Mouse (Mus musculus): ENCODE measurements at regions not wholly inside any gene's neighbourhood (a gene's known extent, or its start where the extent isn't known, plus 50 kb on each side); places are given as distances from the start of the nearest gene placed in this dataset.

DNA sequence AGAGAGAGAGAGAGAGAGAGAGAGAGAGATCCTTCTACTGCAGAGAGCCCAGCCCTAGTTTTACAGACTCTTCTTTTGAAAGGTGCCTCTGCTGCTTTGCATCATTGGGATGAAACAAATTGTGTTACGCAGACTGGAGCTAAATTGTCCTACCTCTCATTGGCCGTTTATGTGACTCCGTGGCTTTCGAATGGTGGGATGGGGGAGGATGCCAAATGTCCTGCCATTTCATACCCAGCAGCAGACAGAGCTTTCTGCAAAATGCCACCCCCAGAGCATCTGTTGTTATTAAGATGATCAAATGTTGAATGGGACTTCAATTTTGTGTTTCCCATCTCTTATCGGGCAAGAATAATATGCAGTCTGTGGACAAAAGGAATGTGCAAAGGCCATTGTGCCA, 321.9 kb upstream of the Mki67 start:
- H3K36me3 ChIP-seq (ENCODE audit: control insufficient read depth, insufficient read depth, low read length), result no peaks in the 10 kb centered on the region
- 78% methylated on average over 5 of the region's 5 CpGs for WGBS
- no peak for ATAC-seq (ENCODE audit: low read depth)

DNA sequence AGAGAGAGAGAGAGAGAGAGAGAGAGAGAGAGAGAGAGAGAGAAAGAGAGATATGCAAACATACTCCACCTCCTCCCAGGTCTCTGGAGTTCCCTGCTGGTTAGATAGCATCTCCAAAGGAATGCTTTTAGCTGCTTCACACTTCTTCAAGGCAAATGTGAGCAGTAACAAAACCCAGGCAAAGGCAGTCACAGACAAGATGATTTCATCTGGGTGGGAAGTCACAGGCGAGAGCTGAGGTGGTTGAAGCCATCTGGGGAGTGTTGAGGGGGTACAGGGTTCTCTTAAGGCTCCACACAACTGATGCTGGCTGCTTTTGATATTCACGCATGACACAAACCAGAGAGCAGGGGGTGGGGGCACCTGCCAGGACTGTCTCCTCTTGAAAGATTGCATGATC, 322.7 kb upstream of the Mki67 start:
- H3K9me3 ChIP-seq (ENCODE audit: control insufficient read depth, low read length), result no peaks in the 10 kb centered on the region
- no peaks in the 10 kb centered on the region for H3K27me3 ChIP-seq (ENCODE audit: control insufficient read depth, insufficient read depth, low read depth, low read length)
- H3K4me1 ChIP-seq (replicated peaks; ENCODE audit: control insufficient read depth, insufficient read depth, low read length), result peaks cover 4% of the 10 kb centered on the region; the same call in 1 of the 2 replicates
- H3K4me3 ChIP-seq (ENCODE audit: low read length), result no peak overlapping the region
- H3K36me3 ChIP-seq (ENCODE audit: control insufficient read depth, insufficient read depth, low read length), result no peaks in the 10 kb centered on the region
- no peak for ATAC-seq (ENCODE audit: low read depth)
- no peak overlapping the region for H3K9ac ChIP-seq (ENCODE audit: low read length)
- H3K27ac ChIP-seq (ENCODE audit: low read length), result no peak overlapping the region
- 35% methylated on average over 2 of the region's 2 CpGs for WGBS
- H3K4me2 ChIP-seq (ENCODE audit: low read depth, low read length), result no peak overlapping the region

More for the DNA sequence above, 321.9 kb upstream of the Mki67 start:
- Histone ChIP-seq H3K27me3 (ENCODE audit: control insufficient read depth, insufficient read depth, low read depth, low read length) (no peaks in the 10 kb centered on the region), H3K9me3 (ENCODE audit: control insufficient read depth, low read length) (no peaks in the 10 kb centered on the region), H3K4me3 (ENCODE audit: low read length) (no peak overlapping the region), H3K4me1 (replicated peaks; ENCODE audit: control insufficient read depth, insufficient read depth, low read length) (peaks cover 4% of the 10 kb centered on the region; the same call in 1 of the 2 replicates), H3K4me2 (ENCODE audit: low read depth, low read length) (no peak overlapping the region), H3K9ac (ENCODE audit: low read length) (no peak overlapping the region), H3K27ac (ENCODE audit: low read length) (no peak overlapping the region)

DNA sequence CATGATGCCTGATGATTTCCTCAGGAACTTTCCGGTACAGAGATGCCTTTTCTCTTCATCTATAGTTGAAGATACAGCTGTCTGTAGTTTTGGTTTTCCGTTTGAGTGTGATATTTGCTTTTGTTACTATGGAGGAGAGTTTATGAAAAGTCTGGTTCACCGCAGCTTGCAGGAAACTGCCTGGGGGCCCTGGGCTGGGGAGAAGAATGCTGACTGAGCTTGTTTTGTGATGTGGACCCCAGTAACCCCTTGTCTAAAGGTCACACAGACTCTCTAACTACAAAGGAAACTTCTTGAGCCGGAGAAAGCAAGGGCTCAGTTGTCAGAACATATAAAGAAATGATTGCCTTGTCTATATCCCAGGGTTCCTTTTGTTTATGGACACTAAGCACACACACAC, 325.8 kb upstream of the Mki67 start:
- Histone ChIP-seq H3K9me3 (ENCODE audit: control insufficient read depth, low read length) (no peaks in the 10 kb centered on the region), H3K4me1 (replicated peaks; ENCODE audit: control insufficient read depth, insufficient read depth, low read length) (peaks cover 8% of the 10 kb centered on the region), H3K4me3 (ENCODE audit: low read length) (no peak overlapping the region), H3K4me2 (ENCODE audit: low read depth, low read length) (no peak overlapping the region), H3K36me3 (ENCODE audit: control insufficient read depth, insufficient read depth, low read length) (no peaks in the 10 kb centered on the region), H3K27me3 (ENCODE audit: control insufficient read depth, insufficient read depth, low read depth, low read length) (no peaks in the 10 kb centered on the region), H3K27ac (ENCODE audit: low read length) (no peak overlapping the region), H3K9ac (ENCODE audit: low read length) (no peak overlapping the region)
- 30% methylated on average over 4 of the region's 4 CpGs for WGBS
- no peak for ATAC-seq (ENCODE audit: low read depth)

DNA sequence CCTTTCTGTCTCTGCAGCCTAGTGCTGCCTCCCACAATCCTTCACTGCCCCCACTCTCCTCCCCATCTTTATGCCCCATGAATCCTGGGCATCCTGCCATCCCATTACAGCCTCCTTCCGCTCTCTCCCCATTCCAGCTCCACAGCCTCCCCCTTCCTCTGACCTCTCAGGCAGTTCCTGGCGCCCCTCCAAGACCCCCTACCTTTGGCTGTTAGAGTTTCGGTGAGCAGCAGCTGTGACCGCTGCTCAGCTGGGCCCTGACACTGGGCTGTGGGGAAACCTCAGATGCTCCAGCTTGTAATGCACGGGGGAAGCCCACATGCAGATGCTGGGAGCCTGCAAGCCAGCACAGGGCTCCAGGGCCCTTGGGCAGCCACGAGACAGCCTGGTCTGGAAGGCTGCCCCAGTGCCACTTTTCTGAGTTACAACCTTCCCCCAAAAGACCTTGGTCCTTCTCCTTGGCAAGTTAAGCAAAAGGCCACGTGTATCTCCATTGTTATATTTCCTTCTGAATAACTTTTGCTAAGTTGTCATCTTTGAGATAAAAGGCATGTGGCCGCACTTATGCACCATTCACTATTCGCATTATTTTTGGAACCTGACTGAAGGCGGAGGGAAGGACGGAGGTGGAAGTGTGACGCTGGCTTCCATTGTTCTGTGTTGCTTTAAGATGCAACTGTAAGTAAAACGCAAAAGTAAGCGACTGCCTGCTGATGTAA, 330.6 kb upstream of the Mki67 start:
- Histone ChIP-seq H3K36me3 (ENCODE audit: control insufficient read depth, insufficient read depth, low read length) (no peaks in the 10 kb centered on the region), H3K9ac (ENCODE audit: low read length) (peak overlapping the region; percentile 28; the same call in 1 of the 2 replicates), H3K9me3 (ENCODE audit: control insufficient read depth, low read length) (no peaks in the 10 kb centered on the region), H3K27me3 (ENCODE audit: control insufficient read depth, insufficient read depth, low read depth, low read length) (no peaks in the 10 kb centered on the region), H3K4me3 (ENCODE audit: low read length) (no peak overlapping the region), H3K27ac (ENCODE audit: low read length) (peak overlapping the region; percentile 91), H3K4me2 (ENCODE audit: low read depth, low read length) (peak overlapping the region; percentile 37), H3K4me1 (replicated peaks; ENCODE audit: control insufficient read depth, insufficient read depth, low read length) (peaks cover 31% of the 10 kb centered on the region)
- 11% methylated on average over 14 of the region's 14 CpGs for WGBS
- ATAC-seq (ENCODE audit: low read depth), result peak; percentile 83

DNA sequence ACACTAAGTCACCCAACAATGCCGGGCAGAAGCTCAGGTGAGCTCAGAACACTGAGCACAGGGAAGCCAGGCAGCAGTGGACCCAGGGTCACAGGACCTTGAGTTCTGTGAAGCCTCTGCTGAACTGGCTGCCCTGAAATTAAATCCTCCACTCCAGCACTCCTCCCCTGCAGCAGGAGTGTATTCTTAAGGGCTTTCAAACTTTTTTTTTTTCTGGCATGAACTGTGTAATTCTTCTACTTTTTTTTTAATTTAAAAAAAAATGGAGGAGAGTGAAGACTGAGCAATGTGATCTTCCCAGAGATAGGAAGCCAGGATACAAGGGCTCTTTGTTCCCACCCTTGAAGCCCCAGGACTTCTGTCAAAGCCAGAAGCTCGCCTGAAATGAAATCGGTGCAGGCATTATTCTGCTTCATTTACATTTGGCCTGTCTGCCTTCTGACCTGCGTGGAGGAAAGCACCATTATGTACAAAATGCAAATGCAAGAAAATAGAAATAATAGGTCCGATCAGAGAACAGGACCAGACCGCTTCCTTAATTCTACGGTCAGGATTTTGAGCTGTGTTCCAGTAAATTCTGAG, 331.3 kb upstream of the Mki67 start:
- ATAC-seq (ENCODE audit: low read depth), result peak; percentile 27
- Histone ChIP-seq H3K27ac (ENCODE audit: low read length) (peak overlapping the region; percentile 91), H3K36me3 (ENCODE audit: control insufficient read depth, insufficient read depth, low read length) (no peaks in the 10 kb centered on the region), H3K4me2 (ENCODE audit: low read depth, low read length) (peak overlapping the region; percentile 37; the same call in 1 of the 2 replicates), H3K27me3 (ENCODE audit: control insufficient read depth, insufficient read depth, low read depth, low read length) (no peaks in the 10 kb centered on the region), H3K9me3 (ENCODE audit: control insufficient read depth, low read length) (no peaks in the 10 kb centered on the region), H3K4me3 (ENCODE audit: low read length) (no peak overlapping the region), H3K9ac (ENCODE audit: low read length) (no peak overlapping the region), H3K4me1 (replicated peaks; ENCODE audit: control insufficient read depth, insufficient read depth, low read length) (peaks cover 31% of the 10 kb centered on the region)
- 48% methylated on average over 7 of the region's 7 CpGs for WGBS

DNA sequence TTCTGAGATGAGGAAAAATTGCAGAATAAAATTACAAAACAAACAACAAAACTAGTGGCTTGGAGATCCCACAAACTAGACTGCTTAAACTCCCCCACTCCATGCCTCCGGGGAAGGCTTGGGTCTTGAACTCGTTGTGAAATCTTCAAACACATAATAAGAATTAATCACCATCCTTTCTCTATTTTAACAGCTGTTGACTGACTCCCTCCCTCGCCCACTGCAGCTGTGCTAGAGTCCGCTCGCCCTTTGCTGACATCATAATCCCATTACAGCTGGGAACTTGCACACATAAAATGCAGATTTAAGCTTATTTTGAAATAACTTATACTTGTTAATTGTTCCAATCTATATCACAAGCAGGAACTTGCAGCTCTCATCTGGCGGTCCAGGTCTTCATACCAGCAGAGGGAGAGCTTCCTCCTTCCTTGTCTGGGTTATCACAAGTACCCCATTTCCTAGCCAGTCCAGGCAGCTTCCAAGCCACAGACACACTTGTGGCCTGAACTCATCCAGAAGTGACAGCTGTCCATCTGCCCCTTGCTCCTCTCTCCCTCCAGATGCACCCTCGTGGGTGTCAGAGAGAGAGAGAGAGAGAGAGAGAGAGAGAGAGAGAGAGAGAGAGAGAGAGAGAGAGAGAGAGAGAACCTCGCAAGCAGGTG, 332.9 kb upstream of the Mki67 start:
- no peaks in the 10 kb centered on the region; the same call in 1 of the 2 replicates for H3K27me3 ChIP-seq (ENCODE audit: control insufficient read depth, insufficient read depth, low read depth, low read length)
- peaks cover 31% of the 10 kb centered on the region for H3K4me1 ChIP-seq (replicated peaks; ENCODE audit: control insufficient read depth, insufficient read depth, low read length)
- H3K27ac ChIP-seq (ENCODE audit: low read length), result no peak overlapping the region
- WGBS, result 39% methylated on average over 7 of the region's 8 CpGs
- H3K4me2 ChIP-seq (ENCODE audit: low read depth, low read length), result no peak overlapping the region
- H3K9me3 ChIP-seq (ENCODE audit: control insufficient read depth, low read length), result no peaks in the 10 kb centered on the region
- peak; percentile 16; the same call in 1 of the 2 replicates for ATAC-seq (ENCODE audit: low read depth)
- no peak overlapping the region for H3K9ac ChIP-seq (ENCODE audit: low read length)
- H3K4me3 ChIP-seq (ENCODE audit: low read length), result no peak overlapping the region
- H3K36me3 ChIP-seq (ENCODE audit: control insufficient read depth, insufficient read depth, low read length), result no peaks in the 10 kb centered on the region

DNA sequence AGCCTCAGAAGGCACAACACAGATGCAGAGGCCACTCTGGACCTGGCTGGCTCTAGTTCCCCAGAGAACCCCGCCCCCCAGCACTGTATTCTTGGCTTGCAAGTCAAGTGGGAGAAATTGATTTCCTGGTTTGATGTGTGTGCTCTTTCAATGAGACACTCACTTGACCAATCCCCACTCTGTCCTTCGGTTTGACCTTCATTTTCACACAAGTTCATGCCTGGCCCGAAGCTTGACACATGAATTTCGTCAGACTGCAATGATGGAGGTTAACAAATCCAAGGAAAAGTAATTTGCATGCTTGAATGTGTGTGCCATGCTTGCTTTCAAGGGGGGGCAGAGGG, 333.4 kb upstream of the Mki67 start:
- peaks cover 31% of the 10 kb centered on the region for H3K4me1 ChIP-seq (replicated peaks; ENCODE audit: control insufficient read depth, insufficient read depth, low read length)
- H3K27ac ChIP-seq (ENCODE audit: low read length), result no peak overlapping the region
- H3K4me3 ChIP-seq (ENCODE audit: low read length), result no peak overlapping the region
- H3K4me2 ChIP-seq (ENCODE audit: low read depth, low read length), result no peak overlapping the region
- no peak overlapping the region for H3K9ac ChIP-seq (ENCODE audit: low read length)
- no peaks in the 10 kb centered on the region for H3K9me3 ChIP-seq (ENCODE audit: control insufficient read depth, low read length)
- no peaks in the 10 kb centered on the region for H3K36me3 ChIP-seq (ENCODE audit: control insufficient read depth, insufficient read depth, low read length)
- peak; percentile 19; the same call in 1 of the 2 replicates for ATAC-seq (ENCODE audit: low read depth)
- no peaks in the 10 kb centered on the region; the same call in 1 of the 2 replicates for H3K27me3 ChIP-seq (ENCODE audit: control insufficient read depth, insufficient read depth, low read depth, low read length)
- WGBS, result 49% methylated on average over 4 of the region's 4 CpGs

DNA sequence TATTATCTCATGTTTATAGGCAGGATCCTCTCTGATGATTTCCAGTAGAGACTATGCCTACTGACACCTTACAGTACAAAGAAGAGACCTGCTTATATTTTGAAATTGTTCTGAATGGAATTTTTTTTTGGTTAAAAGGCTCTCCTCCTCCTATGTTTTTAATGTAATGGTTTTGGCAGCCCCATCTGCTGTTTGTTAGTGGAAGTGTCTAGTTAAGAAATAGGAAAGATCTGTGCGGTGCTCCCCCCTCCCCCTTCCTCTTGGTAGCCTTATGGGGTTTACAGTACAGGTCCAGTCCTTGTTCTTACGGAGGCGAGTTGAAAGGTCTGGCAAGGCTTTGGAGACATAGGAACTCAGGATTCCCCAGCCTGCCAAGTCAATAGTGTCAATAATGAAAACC, 334.0 kb upstream of the Mki67 start:
- Histone ChIP-seq H3K9me3 (ENCODE audit: control insufficient read depth, low read length) (no peaks in the 10 kb centered on the region), H3K4me3 (ENCODE audit: low read length) (no peak overlapping the region), H3K27me3 (ENCODE audit: control insufficient read depth, insufficient read depth, low read depth, low read length) (peaks cover 2% of the 10 kb centered on the region; the same call in 1 of the 2 replicates), H3K4me1 (replicated peaks; ENCODE audit: control insufficient read depth, insufficient read depth, low read length) (peaks cover 31% of the 10 kb centered on the region), H3K36me3 (ENCODE audit: control insufficient read depth, insufficient read depth, low read length) (no peaks in the 10 kb centered on the region), H3K27ac (ENCODE audit: low read length) (no peak overlapping the region), H3K9ac (ENCODE audit: low read length) (no peak overlapping the region), H3K4me2 (ENCODE audit: low read depth, low read length) (no peak overlapping the region)
- ATAC-seq (ENCODE audit: low read depth), result no peak
- 38% methylated on average over 3 of the region's 3 CpGs for WGBS

DNA sequence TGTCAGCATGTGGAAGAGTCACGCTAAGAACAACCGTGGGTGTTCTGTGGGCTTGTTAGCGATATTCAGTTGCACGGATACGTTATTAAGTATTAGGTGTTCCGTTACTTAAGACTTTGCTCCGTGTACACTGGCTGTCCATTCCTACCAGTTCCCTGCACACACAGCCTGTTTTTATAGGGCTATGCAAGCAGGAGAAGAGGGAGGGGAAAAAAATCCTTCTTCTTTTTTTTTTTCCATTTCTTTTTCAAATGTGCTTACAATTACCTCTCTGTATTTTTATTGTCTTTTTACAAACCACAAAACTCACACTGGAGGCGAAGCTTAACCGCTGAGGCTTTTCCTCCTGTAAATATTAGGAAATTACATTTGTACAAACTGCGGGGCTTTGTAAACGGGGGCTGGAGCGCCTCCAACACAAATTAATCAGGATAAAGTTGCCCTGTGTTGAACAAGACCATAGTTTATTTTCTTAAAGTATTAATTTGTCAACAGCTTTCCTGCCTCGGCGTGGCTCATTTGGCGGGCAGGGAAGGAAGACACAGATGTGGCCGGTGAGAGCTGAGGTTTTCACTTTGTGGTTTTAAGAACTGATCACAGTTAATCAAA, 340.8 kb upstream of the Mki67 start:
- Histone ChIP-seq H3K9ac (ENCODE audit: low read length) (no peak overlapping the region), H3K4me1 (replicated peaks; ENCODE audit: control insufficient read depth, insufficient read depth, low read length) (peaks cover 27% of the 10 kb centered on the region), H3K27ac (ENCODE audit: low read length) (no peak overlapping the region), H3K4me2 (ENCODE audit: low read depth, low read length) (0 out of 2 replicates have a peak overlapping the region, but pooled peaks have one; percentile 12), H3K27me3 (ENCODE audit: control insufficient read depth, insufficient read depth, low read depth, low read length) (peaks cover 4% of the 10 kb centered on the region; the same call in 1 of the 2 replicates), H3K4me3 (ENCODE audit: low read length) (no peak overlapping the region), H3K36me3 (ENCODE audit: control insufficient read depth, insufficient read depth, low read length) (no peaks in the 10 kb centered on the region), H3K9me3 (ENCODE audit: control insufficient read depth, low read length) (no peaks in the 10 kb centered on the region)
- WGBS, result 25% methylated on average over 16 of the region's 16 CpGs
- no peak for ATAC-seq (ENCODE audit: low read depth)
